Mouse (Mus musculus): ENCODE data around the gene Zfp648.

Gene Zfp648

DNA sequence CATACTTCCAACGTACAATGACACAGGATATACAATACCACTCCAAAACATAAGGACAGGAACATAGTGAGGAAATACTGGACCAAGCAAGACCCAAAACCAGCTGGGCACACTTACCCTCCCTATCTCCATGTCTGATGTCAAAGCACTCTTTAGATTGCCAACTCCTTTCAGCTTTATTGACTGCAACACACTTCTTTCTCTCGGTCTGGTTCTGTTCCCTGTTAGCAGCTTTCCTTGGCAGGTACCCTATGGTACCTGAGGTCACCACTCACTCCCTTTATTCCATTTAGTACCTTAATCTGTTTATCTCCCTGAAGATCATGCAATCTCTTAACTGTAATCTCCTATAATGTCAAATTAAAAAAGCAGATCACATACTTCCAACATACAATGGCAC, 19.0 kb downstream of the Zfp648 start:
- ATAC-seq (ENCODE audit: low TSS enrichment), result no peak

- ATAC-seq (ENCODE audit: low TSS enrichment), result peak; percentile 77
Measured at GRCm38 (mm10) chr1:154220566-154220965, 19.6 kb downstream of the Zfp648 start.

GRCm38 (mm10) chr1:154223807-154224207, 22.8 kb downstream of the Zfp648 start:
- peak; percentile 87 for ATAC-seq (ENCODE audit: low TSS enrichment)

- no peak for ATAC-seq (ENCODE audit: low TSS enrichment)
Measured at GRCm38 (mm10) chr1:154232594-154232993, 31.6 kb downstream of the Zfp648 start.

DNA sequence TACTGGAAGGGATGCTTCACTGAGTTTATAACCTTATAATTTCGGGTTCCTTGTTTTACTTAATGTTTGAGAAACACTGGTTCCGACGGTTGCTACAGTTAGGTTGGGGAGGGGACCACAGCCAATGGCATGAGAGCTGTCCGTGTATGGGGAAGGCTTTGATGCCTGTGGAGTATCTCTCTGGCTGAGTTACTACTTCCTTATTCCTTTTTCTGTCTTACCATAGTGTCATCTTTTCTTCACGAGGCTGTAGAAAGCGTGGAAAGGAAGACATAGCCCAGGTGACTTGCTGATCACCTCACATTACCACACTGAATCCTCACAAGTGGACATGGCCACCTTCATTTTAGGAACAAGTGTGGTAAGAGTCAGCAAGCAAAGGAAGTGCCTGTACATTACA, 32.0 kb downstream of the Zfp648 start:
- no peak for ATAC-seq (ENCODE audit: low TSS enrichment)

DNA sequence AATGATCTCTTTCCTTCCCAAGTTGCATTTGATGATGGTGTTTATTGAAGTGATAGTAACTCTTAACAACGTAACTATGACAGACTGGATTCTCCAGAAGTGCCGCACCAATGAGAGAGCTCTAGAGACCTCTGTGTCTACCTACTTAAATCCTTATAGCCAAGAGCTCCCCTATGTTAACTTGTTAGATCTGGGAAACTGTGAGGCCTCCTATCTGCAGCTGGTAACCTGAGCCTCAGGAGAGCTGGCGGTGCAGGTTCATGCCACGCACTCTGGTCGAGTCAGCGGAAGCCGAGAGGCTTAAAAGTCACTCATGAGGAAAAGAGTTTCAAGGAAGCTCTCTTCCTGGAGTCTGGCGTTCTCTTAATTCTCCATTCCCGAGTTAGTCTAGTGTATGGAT, 33.8 kb downstream of the Zfp648 start:
- no peak for ATAC-seq (ENCODE audit: low TSS enrichment)

- ATAC-seq (ENCODE audit: low TSS enrichment), result no peak
Measured at GRCm38 (mm10) chr1:154238876-154239275, 37.9 kb downstream of the Zfp648 start.

GRCm38 (mm10) chr1:154251186-154251585, 50.2 kb downstream of the Zfp648 start:
- no peak for ATAC-seq (ENCODE audit: low TSS enrichment)

GRCm38 (mm10) chr1:154252739-154253138, 51.8 kb downstream of the Zfp648 start:
- peak; percentile 83 for ATAC-seq (ENCODE audit: low TSS enrichment)
